In the genomic region with DNA sequence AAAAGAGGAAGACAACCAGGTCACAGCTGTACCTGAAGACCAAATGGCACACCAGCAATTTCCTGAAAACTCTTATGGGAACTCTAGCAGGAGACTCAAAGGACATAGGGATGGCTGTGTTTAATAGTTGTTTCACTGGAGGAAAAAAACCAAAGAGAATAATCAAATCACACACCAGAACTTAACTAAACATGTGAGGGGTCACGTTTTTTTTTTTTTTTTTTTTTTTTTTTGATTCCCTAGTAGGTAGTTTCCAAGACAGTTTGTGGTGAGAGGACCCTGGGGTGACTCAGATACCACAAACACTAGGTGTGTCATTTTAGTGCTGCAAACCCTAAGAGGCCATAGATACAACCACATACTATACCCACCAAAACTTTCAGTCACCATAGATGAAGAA, we compare ENCODE assay signal across 24 mouse cellular contexts.
DNase-seq lines count a peak whose midpoint lies in the region; TF ChIP-seq lines count a peak whose summit lies in the region.
"Had no signal": no experiment of that assay in that cellular context is flagged by ENCODE, and none has a peak within 500 bp of the region (broad histone marks: within the 10 kb centered on the region; RNA-seq: fewer than 3 reads in every experiment).

No protein-coding gene starts in this region.

- 0 out of 2 replicates have a peak overlapping the region, but pooled peaks have one; percentile 92 for H3K27ac ChIP-seq in gastrocnemius, adult 2 months
- H3K27ac ChIP-seq in ES-E14 (ENCODE audit: insufficient read depth, low read depth, low read length, poor library complexity, severe bottlenecking), result no peak overlapping the region
- H3K27ac ChIP-seq: embryonic facial prominence, embryonic 12.5 days; embryonic facial prominence, embryonic 15.5 days; heart, adult 2 months; heart, embryonic 10.5 days; heart, embryonic 13.5 days; hindbrain, embryonic 12.5 days; hindbrain, embryonic 15.5 days had no signal

- H3K4me3 ChIP-seq in gastrocnemius, adult 2 months, result peak overlapping the region; percentile 64
- H3K4me3 ChIP-seq in ES-E14 (ENCODE audit: insufficient read depth in 1 of 2, low read depth in 1 of 2, low read length in 2 of 2, poor library complexity in 1 of 2, severe bottlenecking in 1 of 2), result no peak overlapping the region
- H3K4me3 ChIP-seq: embryonic facial prominence, embryonic 12.5 days; embryonic facial prominence, embryonic 15.5 days; heart, adult 2 months; heart, embryonic 10.5 days; heart, embryonic 13.5 days; hindbrain, embryonic 12.5 days; hindbrain, embryonic 15.5 days had no signal

- DNase-seq in gastrocnemius, adult 2 months, result no peak
- DNase-seq in gastrocnemius, postnatal 4 days (ENCODE audit: low spot score in 2 of 2), result no peak
- DNase-seq in ES-E14 (ENCODE audit: low read depth, low spot score), result no peak
- peak; percentile 68 for DNase-seq in induced T-regulatory cell, adult 2 months (ENCODE audit: low read depth)
- peak; percentile 40 for DNase-seq in splenic B cell, adult 2 months (ENCODE audit: low read depth, low spot score)
- no peak for DNase-seq in thymus, postnatal 14 days
- DNase-seq in layer of hippocampus, adult 18-20 months (ENCODE audit: low spot score in 2 of 2), result no peak
- DNase-seq in urinary bladder, adult 18-20 months (ENCODE audit: low spot score in 2 of 2), result no peak
- DNase-seq: adrenal gland, postnatal 10 days; adrenal gland, postnatal 36 days; cerebellum, adult 18-20 months; cerebellum, adult 9-10 months; cerebellum, postnatal 14 days; forebrain, postnatal 0 days; gastrocnemius, postnatal 25 days; heart, adult 2 months; heart, postnatal 14 days; heart, postnatal 4 days had no signal

- no peaks in the 10 kb centered on the region for H3K4me1 ChIP-seq in ES-E14 (ENCODE audit: control insufficient read depth in 2 of 2, insufficient read depth in 2 of 2, low read length in 2 of 2, poor library complexity in 1 of 2)
- H3K4me1 ChIP-seq: embryonic facial prominence, embryonic 12.5 days; embryonic facial prominence, embryonic 15.5 days; heart, embryonic 10.5 days; heart, embryonic 13.5 days; hindbrain, embryonic 12.5 days; hindbrain, embryonic 15.5 days had no signal

- H3K36me3 ChIP-seq in ES-E14 (ENCODE audit: control insufficient read depth, insufficient read depth, low read length, poor library complexity, severe bottlenecking), result no peaks in the 10 kb centered on the region
- H3K36me3 ChIP-seq in splenic B cell, adult 2 months (ENCODE audit: control insufficient read depth, insufficient read depth, low read length, poor library complexity, severe bottlenecking), result peaks cover 2% of the 10 kb centered on the region
- H3K36me3 ChIP-seq: embryonic facial prominence, embryonic 12.5 days; embryonic facial prominence, embryonic 15.5 days; heart, embryonic 10.5 days; heart, embryonic 13.5 days; hindbrain, embryonic 12.5 days; hindbrain, embryonic 15.5 days had no signal

- no peak overlapping the region for H3K9ac ChIP-seq in ES-E14 (ENCODE audit: insufficient read depth, low read depth, low read length, poor library complexity, severe bottlenecking)
- H3K9ac ChIP-seq: embryonic facial prominence, embryonic 12.5 days; embryonic facial prominence, embryonic 15.5 days; forebrain, postnatal 0 days; heart, embryonic 13.5 days; hindbrain, embryonic 12.5 days; hindbrain, embryonic 15.5 days had no signal

- H3K9me3 ChIP-seq in ES-E14 (ENCODE audit: control insufficient read depth, insufficient read depth, low read depth, low read length), result no peaks in the 10 kb centered on the region
- H3K9me3 ChIP-seq: embryonic facial prominence, embryonic 12.5 days; embryonic facial prominence, embryonic 15.5 days; heart, embryonic 10.5 days; heart, embryonic 13.5 days; hindbrain, embryonic 12.5 days; hindbrain, embryonic 15.5 days had no signal

- intact Hi-C loops in gastrocnemius, adult 2 months (cut with DNase I), result no loop called here

- H3K27me3 ChIP-seq in splenic B cell, adult 2 months (ENCODE audit: control insufficient read depth, insufficient read depth, low read length, poor library complexity, severe bottlenecking), result no peaks in the 10 kb centered on the region
- H3K27me3 ChIP-seq: embryonic facial prominence, embryonic 12.5 days; embryonic facial prominence, embryonic 15.5 days; heart, embryonic 13.5 days; hindbrain, embryonic 12.5 days; hindbrain, embryonic 15.5 days had no signal

- in situ Hi-C loops in ES-E14 (cut with MboI; ENCODE audit: low sequenced_read_pairs in 2 of 2, unreplicated experiment in 2 of 2), result no loop called here

- TF ChIP-seq CTCF in gastrocnemius, adult 2 months (IDR thresholded peaks at IDR 0.05), result no peak

TF ChIP-seq in ES-E14, 5 proteins besides CTCF, POLR2A, EP300 and RAD21:
- 0 out of 2 replicates have a peak, but pooled peaks have one; percentile 27 for TF ChIP-seq ZNF384 (IDR thresholded peaks at IDR 0.05; ENCODE audit: low read depth, low read length)
- no peak for TF ChIP-seq HCFC1 (IDR thresholded peaks at IDR 0.05; ENCODE audit: borderline replicate concordance, insufficient read depth, low read length)
TF ChIP-seq in ES-E14: peak in this region for 1.

Comparison
In these comparisons a context has a peak if more than half of its experiments do, and no peak if none do; other contexts are left out.
1. DNase-seq: peak in induced T-regulatory cell, adult 2 months (single experiment) and splenic B cell, adult 2 months (single experiment); none in gastrocnemius, adult 2 months (single experiment), gastrocnemius, postnatal 4 days (0 of 2), ES-E14 (single experiment), thymus, postnatal 14 days (single experiment), layer of hippocampus, adult 18-20 months (0 of 2) and urinary bladder, adult 18-20 months (0 of 2).